Mouse (Mus musculus): Measurements from ENCODE around the gene Tapt1. TPM values are rescaled to one million over a fixed set of nuclear protein-coding genes. Genes with fewer than 3 reads are reported as not detected.

Gene Tapt1
- polyA plus RNA-seq, 1 experiment, result 41.9 TPM

- no peak for TF ChIP-seq CTCF (IDR thresholded peaks at IDR 0.05; ENCODE audit: control insufficient read depth, insufficient read depth, low read length)
- TF ChIP-seq POLR2A (IDR thresholded peaks at IDR 0.05; ENCODE audit: borderline replicate concordance, control insufficient read depth, low read depth, low read length), result no peak
- H3K4me1 ChIP-seq (ENCODE audit: control insufficient read depth, insufficient read depth, low read length), result no peaks in the 10 kb centered on the region; the same call in 1 of the 2 replicates
- H3K27ac ChIP-seq (ENCODE audit: control insufficient read depth, insufficient read depth, low read depth, low read length, poor library complexity), result no peak overlapping the region
- WGBS, result 77% methylated on average over 3 of the region's 3 CpGs
- no peak overlapping the region for H3K4me3 ChIP-seq (replicated peaks; ENCODE audit: control insufficient read depth, low read depth, low read length)
Observed at GRCm38 (mm10) chr5:44158458-44158857, 68.0 kb downstream of the Tapt1 start.

- 78% methylated on average over 6 of the region's 6 CpGs for WGBS
- Histone ChIP-seq H3K27ac (ENCODE audit: control insufficient read depth, insufficient read depth, low read depth, low read length, poor library complexity) (no peak overlapping the region), H3K4me1 (ENCODE audit: control insufficient read depth, insufficient read depth, low read length) (no peaks in the 10 kb centered on the region; the same call in 1 of the 2 replicates), H3K4me3 (replicated peaks; ENCODE audit: control insufficient read depth, low read depth, low read length) (no peak overlapping the region)
- TF ChIP-seq CTCF (IDR thresholded peaks at IDR 0.05; ENCODE audit: control insufficient read depth, insufficient read depth, low read length) (no peak), POLR2A (IDR thresholded peaks at IDR 0.05; ENCODE audit: borderline replicate concordance, control insufficient read depth, low read depth, low read length) (no peak)
Observed at GRCm38 (mm10) chr5:44157760-44158159, 68.7 kb downstream of the Tapt1 start.

GRCm38 (mm10) chr5:44153050-44153449 lies 73.4 kb downstream of the Tapt1 start:
- WGBS, result 64% methylated on average over 1 of the region's 1 CpGs

GRCm38 (mm10) chr5:44151327-44152051 lies 74.9 kb downstream of the Tapt1 start:
- Histone ChIP-seq H3K27ac (ENCODE audit: control insufficient read depth, insufficient read depth, low read depth, low read length, poor library complexity) (no peak overlapping the region), H3K4me3 (replicated peaks; ENCODE audit: control insufficient read depth, low read depth, low read length) (no peak overlapping the region), H3K4me1 (ENCODE audit: control insufficient read depth, insufficient read depth, low read length) (no peaks in the 10 kb centered on the region; the same call in 1 of the 2 replicates)
- WGBS, result 88% methylated on average over 4 of the region's 4 CpGs
- TF ChIP-seq POLR2A (IDR thresholded peaks at IDR 0.05; ENCODE audit: borderline replicate concordance, control insufficient read depth, low read depth, low read length) (no peak), CTCF (IDR thresholded peaks at IDR 0.05; ENCODE audit: control insufficient read depth, insufficient read depth, low read length) (no peak)

More at GRCm38 (mm10) chr5:44153050-44153449, 73.4 kb downstream of the Tapt1 start:
- Histone ChIP-seq H3K4me3 (replicated peaks; ENCODE audit: control insufficient read depth, low read depth, low read length) (no peak overlapping the region), H3K4me1 (ENCODE audit: control insufficient read depth, insufficient read depth, low read length) (no peaks in the 10 kb centered on the region), H3K27ac (ENCODE audit: control insufficient read depth, insufficient read depth, low read depth, low read length, poor library complexity) (no peak overlapping the region)
- TF ChIP-seq POLR2A (IDR thresholded peaks at IDR 0.05; ENCODE audit: borderline replicate concordance, control insufficient read depth, low read depth, low read length), result no peak
- TF ChIP-seq CTCF (IDR thresholded peaks at IDR 0.05; ENCODE audit: control insufficient read depth, insufficient read depth, low read length), result no peak

GRCm38 (mm10) chr5:44147732-44148131 lies 78.7 kb downstream of the Tapt1 start:
- 82% methylated on average over 3 of the region's 3 CpGs for WGBS
- Histone ChIP-seq H3K27ac (ENCODE audit: control insufficient read depth, insufficient read depth, low read depth, low read length, poor library complexity) (no peak overlapping the region), H3K4me3 (replicated peaks; ENCODE audit: control insufficient read depth, low read depth, low read length) (no peak overlapping the region), H3K4me1 (ENCODE audit: control insufficient read depth, insufficient read depth, low read length) (peaks cover 2% of the 10 kb centered on the region)
- TF ChIP-seq POLR2A (IDR thresholded peaks at IDR 0.05; ENCODE audit: borderline replicate concordance, control insufficient read depth, low read depth, low read length), result no peak
- TF ChIP-seq CTCF (IDR thresholded peaks at IDR 0.05; ENCODE audit: control insufficient read depth, insufficient read depth, low read length), result no peak

- Histone ChIP-seq H3K4me3 (replicated peaks; ENCODE audit: control insufficient read depth, low read depth, low read length) (no peak overlapping the region), H3K27ac (ENCODE audit: control insufficient read depth, insufficient read depth, low read depth, low read length, poor library complexity) (no peak overlapping the region), H3K4me1 (ENCODE audit: control insufficient read depth, insufficient read depth, low read length) (peaks cover 2% of the 10 kb centered on the region)
- TF ChIP-seq CTCF (IDR thresholded peaks at IDR 0.05; ENCODE audit: control insufficient read depth, insufficient read depth, low read length) (no peak), POLR2A (IDR thresholded peaks at IDR 0.05; ENCODE audit: borderline replicate concordance, control insufficient read depth, low read depth, low read length) (no peak)
- 44% methylated on average over 6 of the region's 6 CpGs for WGBS
Observed at GRCm38 (mm10) chr5:44146437-44147332, 79.7 kb downstream of the Tapt1 start.

GRCm38 (mm10) chr5:44143467-44144235 lies 82.8 kb downstream of the Tapt1 start:
- WGBS, result 70% methylated on average over 8 of the region's 8 CpGs
- Histone ChIP-seq H3K4me1 (ENCODE audit: control insufficient read depth, insufficient read depth, low read length) (peaks cover 2% of the 10 kb centered on the region), H3K4me3 (replicated peaks; ENCODE audit: control insufficient read depth, low read depth, low read length) (no peak overlapping the region), H3K27ac (ENCODE audit: control insufficient read depth, insufficient read depth, low read depth, low read length, poor library complexity) (no peak overlapping the region)
- TF ChIP-seq POLR2A (IDR thresholded peaks at IDR 0.05; ENCODE audit: borderline replicate concordance, control insufficient read depth, low read depth, low read length), result no peak
- no peak for TF ChIP-seq CTCF (IDR thresholded peaks at IDR 0.05; ENCODE audit: control insufficient read depth, insufficient read depth, low read length)

Measured in bone marrow, adult 2 months (tissue).